In genomic region chr2:118759828-118760227, GRCm38 (mm10) we compare ENCODE assay signal across 9 mouse cellular contexts. TPM values are rescaled to one million over a fixed set of nuclear protein-coding genes. Genes with fewer than 3 reads are reported as not detected.
DNase-seq lines count a peak whose midpoint lies in the region; ATAC-seq and TF ChIP-seq lines count a peak whose summit lies in the region.
"Had no signal": no experiment of that assay in that cellular context is flagged by ENCODE, and none has a peak within 500 bp of the region (broad histone marks: within the 10 kb centered on the region; RNA-seq: fewer than 3 reads in every experiment).

No protein-coding gene starts in this region.

- peak; percentile 64 for ATAC-seq in G1E (ENCODE audit: extremely low read depth, insufficient number of reproducible peaks, low FRiP score, poor library complexity, severe bottlenecking)
- ATAC-seq in embryonic facial prominence, embryonic 14.5 days (ENCODE audit: low read depth): peak; percentile 44; the same call in 1 of the 2 replicates
- ATAC-seq in inflammation-experienced regulatory T-cells, adult 6 months: peak; percentile 90
- no peak for ATAC-seq in lung, embryonic 14.5 days (ENCODE audit: insufficient read depth)
- peak; percentile 79 for ATAC-seq in neutrophil, adult 5-6 weeks (ENCODE audit: extremely low read depth, insufficient number of reproducible peaks, low FRiP score, poor library complexity, severe bottlenecking)

- H3K9me3 ChIP-seq in G1E (replicated peaks): no peaks in the 10 kb centered on the region
- no peaks in the 10 kb centered on the region for H3K9me3 ChIP-seq in embryonic facial prominence, embryonic 14.5 days (ENCODE audit: control insufficient read depth, low read length)
- H3K9me3 ChIP-seq in lung, embryonic 14.5 days (ENCODE audit: low read depth, low read length): no peaks in the 10 kb centered on the region

- no peak overlapping the region for H3K27ac ChIP-seq in embryonic facial prominence, embryonic 14.5 days (replicated peaks; ENCODE audit: low read depth, low read length)
- no peak overlapping the region for H3K27ac ChIP-seq in lung, embryonic 14.5 days (ENCODE audit: low read depth)

- peak; percentile 40 to 61 for DNase-seq in adrenal gland, postnatal 36 days
- DNase-seq in adrenal gland, postnatal 10 days: no peak
- DNase-seq in G1E (ENCODE audit: low spot score): peak; percentile 76
- DNase-seq in embryonic facial prominence, embryonic 14.5 days (ENCODE audit: low spot score): peak; percentile 82
- peak; percentile 78 for DNase-seq in lung, embryonic 14.5 days
- DNase-seq in frontal cortex, postnatal 25 days (ENCODE audit: low spot score in 2 of 2): no peak

- 12% methylated on average over 8 of the region's 8 CpGs for WGBS in embryonic facial prominence, embryonic 14.5 days
- WGBS in lung, embryonic 14.5 days: 13% methylated on average over 8 of the region's 8 CpGs

- H3K9ac ChIP-seq in embryonic facial prominence, embryonic 14.5 days (ENCODE audit: low read depth, low read length): no peak overlapping the region
- no peak overlapping the region for H3K9ac ChIP-seq in lung, embryonic 14.5 days

- TF ChIP-seq CTCF in G1E (IDR thresholded peaks at IDR 0.05; ENCODE audit: low read depth, low read length): peak; percentile 71
- TF ChIP-seq CTCF in lung, embryonic 14.5 days (IDR thresholded peaks at IDR 0.05; ENCODE audit: low read depth): peak; percentile 77

- H3K36me3 ChIP-seq in G1E (replicated peaks): no peaks in the 10 kb centered on the region
- no peaks in the 10 kb centered on the region for H3K36me3 ChIP-seq in embryonic facial prominence, embryonic 14.5 days (ENCODE audit: control insufficient read depth, insufficient read depth, low read length)
- H3K36me3 ChIP-seq in lung, embryonic 14.5 days (ENCODE audit: insufficient read depth): no peaks in the 10 kb centered on the region

- H3K4me3 ChIP-seq in G1E (ENCODE audit: low read depth, low read length): no peak overlapping the region
- H3K4me3 ChIP-seq in embryonic facial prominence, embryonic 14.5 days (ENCODE audit: low read depth, low read length): no peak overlapping the region
- H3K4me3 ChIP-seq in lung, embryonic 14.5 days (ENCODE audit: low read depth, low read length): no peak overlapping the region

- no peak overlapping the region for H3K4me2 ChIP-seq in embryonic facial prominence, embryonic 14.5 days (ENCODE audit: low read depth, low read length)
- H3K4me2 ChIP-seq in lung, embryonic 14.5 days: no peak overlapping the region

- H3K27me3 ChIP-seq in G1E (ENCODE audit: insufficient read depth, low read length): peaks cover 75% of the 10 kb centered on the region
- no peaks in the 10 kb centered on the region for H3K27me3 ChIP-seq in embryonic facial prominence, embryonic 14.5 days (replicated peaks; ENCODE audit: control insufficient read depth, insufficient read depth, low read length)
- no peaks in the 10 kb centered on the region; the same call in 1 of the 2 replicates for H3K27me3 ChIP-seq in lung, embryonic 14.5 days (ENCODE audit: insufficient read depth, low read length)

- peaks cover 26% of the 10 kb centered on the region for H3K4me1 ChIP-seq in G1E (ENCODE audit: insufficient read depth, low read depth, low read length)
- peaks cover 22% of the 10 kb centered on the region for H3K4me1 ChIP-seq in embryonic facial prominence, embryonic 14.5 days (ENCODE audit: control insufficient read depth, insufficient read depth, low read length)
- H3K4me1 ChIP-seq in lung, embryonic 14.5 days (ENCODE audit: insufficient read depth): peaks cover 30% of the 10 kb centered on the region

RNA-seq across cellular contexts. Expression of gene Ccdc9b, which starts 2.6 kb away (rescaled TPM):
- total RNA-seq in adrenal gland, postnatal 36 days (2021): 1 to 10 TPM; 4.8 to 5.6 TPM
- 1 to 10 TPM; 3.2 to 5.5 TPM for total RNA-seq in adrenal gland, postnatal 10 days (2021)
- total RNA-seq in G1E (2014; fragmentation: Nextera tagmentation) (not detected in 2 replicates), G1E (2017) (0.05 and 0.06 TPM in 2 replicates)
- not detected in 2 replicates for polyA plus RNA-seq in G1E (2012)
- 0.96 and 1.0 TPM in 2 replicates for polyA plus RNA-seq in embryonic facial prominence, embryonic 14.5 days (2014; fragmentation: Nextera tagmentation; extraction: Ambion mirVana)
- under 1 TPM in 2 of 3 experiments, not detected in 1; 0.16 to 0.30 TPM for polyA plus RNA-seq in inflammation-experienced regulatory T-cells, adult 6 months (2017; shearing (Covaris generic))
- 0.50 and 0.55 TPM in 2 replicates for polyA plus RNA-seq in lung, embryonic 14.5 days (2014; fragmentation: Nextera tagmentation; extraction: Ambion mirVana)
- total RNA-seq in neutrophil, adult 5-6 weeks (2017): not detected in 2 replicates

RNA-seq across cellular contexts. Expression of gene Phgr1, which starts 12.7 kb away (rescaled TPM):
- total RNA-seq in adrenal gland, postnatal 36 days (2021): not detected
- not detected for total RNA-seq in adrenal gland, postnatal 10 days (2021)
- total RNA-seq in G1E (2014; fragmentation: Nextera tagmentation): not detected in 2 replicates
- not detected in 2 replicates for total RNA-seq in G1E (2017)
- not detected in 2 replicates for polyA plus RNA-seq in G1E (2012)
- 0.35 TPM in 1 of 2 replicates, not detected in the other for polyA plus RNA-seq in embryonic facial prominence, embryonic 14.5 days (2014; fragmentation: Nextera tagmentation; extraction: Ambion mirVana)
- polyA plus RNA-seq in inflammation-experienced regulatory T-cells, adult 6 months (2017; shearing (Covaris generic)): not detected
- polyA plus RNA-seq in lung, embryonic 14.5 days (2014; fragmentation: Nextera tagmentation; extraction: Ambion mirVana): not detected in 2 replicates
- total RNA-seq in neutrophil, adult 5-6 weeks (2017): not detected in 2 replicates
- total RNA-seq: left cerebral cortex, postnatal 10 days had no signal

RNA-seq across cellular contexts. Expression of gene Inafm2, which starts 14.3 kb away (rescaled TPM):
- total RNA-seq in adrenal gland, postnatal 36 days (2021): 10 to 100 TPM; 35.5 to 40.5 TPM
- total RNA-seq in adrenal gland, postnatal 10 days (2021): 10 to 100 TPM; 27.3 to 27.9 TPM
- 24.8 and 26.5 TPM in 2 replicates for total RNA-seq in G1E (2014; fragmentation: Nextera tagmentation)
- total RNA-seq in G1E (2017): 14.8 and 16.0 TPM in 2 replicates
- polyA plus RNA-seq in G1E (2012): 21.0 and 28.6 TPM in 2 replicates
- 19.1 and 20.7 TPM in 2 replicates for polyA plus RNA-seq in embryonic facial prominence, embryonic 14.5 days (2014; fragmentation: Nextera tagmentation; extraction: Ambion mirVana)
- 10 to 100 TPM; 28.1 to 40.7 (median 28.2) TPM for polyA plus RNA-seq in inflammation-experienced regulatory T-cells, adult 6 months (2017; shearing (Covaris generic))
- polyA plus RNA-seq in lung, embryonic 14.5 days (2014; fragmentation: Nextera tagmentation; extraction: Ambion mirVana): 24.3 and 25.0 TPM in 2 replicates
- 19.8 and 20.9 TPM in 2 replicates for total RNA-seq in neutrophil, adult 5-6 weeks (2017)

RNA-seq across cellular contexts. Expression of gene Disp2, which starts 19.7 kb away (rescaled TPM):
- total RNA-seq in adrenal gland, postnatal 36 days (2021): 10 to 100 TPM; 20.6 to 26.4 TPM
- 10 to 100 TPM; 22.0 to 26.2 TPM for total RNA-seq in adrenal gland, postnatal 10 days (2021)
- not detected in 2 replicates for total RNA-seq in G1E (2014; fragmentation: Nextera tagmentation)
- total RNA-seq in G1E (2017): 0.16 and 0.17 TPM in 2 replicates
- polyA plus RNA-seq in G1E (2012): 0.03 and 0.04 TPM in 2 replicates
- 1.4 and 2.3 TPM in 2 replicates for polyA plus RNA-seq in embryonic facial prominence, embryonic 14.5 days (2014; fragmentation: Nextera tagmentation; extraction: Ambion mirVana)
- not detected for polyA plus RNA-seq in inflammation-experienced regulatory T-cells, adult 6 months (2017; shearing (Covaris generic))
- 0.59 and 0.64 TPM in 2 replicates for polyA plus RNA-seq in lung, embryonic 14.5 days (2014; fragmentation: Nextera tagmentation; extraction: Ambion mirVana)
- not detected in 2 replicates for total RNA-seq in neutrophil, adult 5-6 weeks (2017)

RNA-seq across cellular contexts. Expression of gene Plcb2, which starts 31.6 kb away (rescaled TPM):
- total RNA-seq in adrenal gland, postnatal 36 days (2021): 1 to 10 TPM; 1.4 to 1.7 TPM
- 1 to 10 TPM; 1.8 to 3.0 TPM for total RNA-seq in adrenal gland, postnatal 10 days (2021)
- total RNA-seq in G1E (2014; fragmentation: Nextera tagmentation): 25.6 and 30.6 TPM in 2 replicates
- 7.3 and 8.5 TPM in 2 replicates for total RNA-seq in G1E (2017)
- polyA plus RNA-seq in G1E (2012): 4.5 and 5.4 TPM in 2 replicates
- 0.85 and 1.2 TPM in 2 replicates for polyA plus RNA-seq in embryonic facial prominence, embryonic 14.5 days (2014; fragmentation: Nextera tagmentation; extraction: Ambion mirVana)
- 10 to 100 TPM in 2 of 3 experiments, 1 to 10 TPM in 1; 8.2 to 18.9 (median 18.4) TPM for polyA plus RNA-seq in inflammation-experienced regulatory T-cells, adult 6 months (2017; shearing (Covaris generic))
- 1.3 and 1.5 TPM in 2 replicates for polyA plus RNA-seq in lung, embryonic 14.5 days (2014; fragmentation: Nextera tagmentation; extraction: Ambion mirVana)
- total RNA-seq in neutrophil, adult 5-6 weeks (2017): 87.3 and 90.5 TPM in 2 replicates

Comparison
In these comparisons a context has a peak if more than half of its experiments do, and no peak if none do; other contexts are left out.
1. DNase-seq: peak in adrenal gland, postnatal 36 days (2 of 2), G1E (single experiment), embryonic facial prominence, embryonic 14.5 days (single experiment) and lung, embryonic 14.5 days (single experiment); none in adrenal gland, postnatal 10 days (single experiment) and frontal cortex, postnatal 25 days (0 of 2).